Mouse (Mus musculus) spleen, adult 2 months (tissue): ENCODE results near the gene Ppa1.

Source experiments
- CTCF ChIP-seq: fragments of 200-500 bp; IDR thresholded peaks from 2 replicates; pipeline ENCODE4 v1.5.1; 2011; ENCODE audit warnings: mild to moderate bottlenecking, inconsistent platforms; ENCODE audit not compliant: insufficient read depth, insufficient read length, insufficient replicate concordance; ENCODE audit errors: extremely low read depth
- POLR2A ChIP-seq: fragments of 200-500 bp; IDR thresholded peaks from 2 replicates; pipeline ENCODE4 v1.6.1; 2011; ENCODE audit warnings: low read depth, low read length, inconsistent platforms

DNA sequence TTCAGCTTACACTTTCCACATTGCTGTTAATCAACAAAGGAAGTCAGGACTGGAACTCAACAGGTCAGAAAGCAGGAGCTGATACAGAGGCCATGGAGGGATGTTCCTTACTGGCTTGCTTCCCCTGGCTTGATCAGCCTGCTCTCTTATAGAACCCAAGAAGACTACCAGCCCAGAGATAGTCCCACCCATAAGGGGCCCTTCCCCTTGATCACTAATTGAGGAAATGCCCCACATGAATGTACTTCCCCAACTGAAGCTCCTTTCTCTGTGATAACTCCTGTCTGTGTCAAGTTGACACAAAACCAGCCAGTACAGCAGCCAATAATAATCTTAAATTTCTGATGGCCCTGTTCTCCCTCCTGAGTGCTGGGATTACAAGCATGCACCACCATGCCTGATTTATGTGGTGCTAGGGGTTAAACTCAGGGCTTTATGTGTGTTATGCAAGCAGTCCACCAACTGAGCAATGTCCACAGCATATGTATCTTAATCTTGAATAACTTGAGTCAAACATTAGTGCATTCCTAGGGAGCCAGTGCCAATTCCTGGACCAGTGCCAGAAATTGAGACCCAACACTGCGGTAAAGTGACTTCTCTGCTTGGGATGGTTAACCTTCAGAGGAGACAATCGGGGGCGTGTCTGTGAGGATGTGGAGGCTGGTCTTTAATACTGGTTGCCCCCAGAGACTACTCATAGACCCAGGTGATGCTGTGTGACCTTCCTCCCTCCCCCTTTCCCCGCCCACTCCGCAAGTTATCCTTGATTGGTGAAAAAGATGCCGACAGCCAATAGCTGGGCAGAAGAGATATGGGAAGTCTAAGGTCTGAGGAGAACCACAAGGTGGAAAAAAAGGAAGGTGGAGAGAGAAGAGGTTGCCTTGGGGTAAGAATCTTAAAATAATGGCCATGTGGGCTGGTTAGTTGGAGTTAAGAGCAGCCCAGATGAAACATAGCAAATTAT lies 58.3 kb downstream of the Ppa1 start:
- TF ChIP-seq POLR2A (no peak), CTCF (no peak)
